Mouse (Mus musculus): ENCODE data around the gene Klhdc7b. TPM values are rescaled to one million over a fixed set of nuclear protein-coding genes. Genes with fewer than 3 reads are reported as not detected.
"Not testable (repeated sequence)": the region's sequence is repeated elsewhere in the genome, so short reads cannot be mapped to it uniquely, and the experiment has no call there.

The Klhdc7b gene
- polyA plus RNA-seq, 1 experiment from 2014 or later: not detected

DNA sequence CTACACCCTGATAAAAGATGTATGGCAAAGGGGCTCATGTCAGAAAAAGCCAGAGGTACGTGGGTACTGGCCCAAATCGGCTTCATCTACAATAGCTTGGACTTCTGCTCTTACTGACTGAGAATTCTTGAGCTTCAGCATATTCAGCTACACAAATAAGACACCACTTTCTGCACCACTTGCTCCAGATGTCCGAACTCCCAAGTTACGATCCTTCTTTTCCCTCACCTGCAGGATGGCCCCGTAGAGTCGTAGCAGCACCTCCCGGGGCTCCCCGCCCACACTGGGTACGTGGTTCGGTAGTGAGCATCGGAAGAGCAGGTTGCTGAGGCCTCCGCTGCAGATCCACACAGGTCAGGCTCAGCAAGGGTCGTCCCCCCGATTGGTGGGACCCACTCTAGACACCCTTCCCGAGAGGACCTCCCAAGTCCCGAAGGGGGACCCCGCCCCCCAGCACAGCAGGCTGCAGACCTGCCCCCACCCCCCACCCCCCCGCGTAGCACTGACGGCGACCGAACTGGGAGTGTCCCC lies 44.2 kb downstream of the Klhdc7b start:
- H3K4me2 ChIP-seq (ENCODE audit: low read length): peak overlapping the region; percentile 64
- DNase-seq (ENCODE audit: low spot score): no peak
- H3K36me3 ChIP-seq (ENCODE audit: control insufficient read depth, insufficient read depth, low read length): peaks cover 23% of the 10 kb centered on the region; the same call in 1 of the 2 replicates
- ATAC-seq: peak; percentile 60; the same call in 1 of the 2 replicates
- H3K4me1 ChIP-seq (ENCODE audit: control insufficient read depth, insufficient read depth, low read length): peaks cover 5% of the 10 kb centered on the region; the same call in 1 of the 2 replicates
- H3K27me3 ChIP-seq (replicated peaks; ENCODE audit: control insufficient read depth, insufficient read depth, low read length): no peaks in the 10 kb centered on the region
- H3K9me3 ChIP-seq (replicated peaks; ENCODE audit: control insufficient read depth, low read length): no peaks in the 10 kb centered on the region
- WGBS: 4% methylated on average over 21 of the region's 22 CpGs
- H3K27ac ChIP-seq (ENCODE audit: low read depth, low read length): peak overlapping the region; percentile 87; the same call in 1 of the 2 replicates
- H3K4me3 ChIP-seq (ENCODE audit: low read depth, low read length): peak overlapping the region; percentile 57
- H3K9ac ChIP-seq (ENCODE audit: low read length): peak overlapping the region; percentile 71

DNA sequence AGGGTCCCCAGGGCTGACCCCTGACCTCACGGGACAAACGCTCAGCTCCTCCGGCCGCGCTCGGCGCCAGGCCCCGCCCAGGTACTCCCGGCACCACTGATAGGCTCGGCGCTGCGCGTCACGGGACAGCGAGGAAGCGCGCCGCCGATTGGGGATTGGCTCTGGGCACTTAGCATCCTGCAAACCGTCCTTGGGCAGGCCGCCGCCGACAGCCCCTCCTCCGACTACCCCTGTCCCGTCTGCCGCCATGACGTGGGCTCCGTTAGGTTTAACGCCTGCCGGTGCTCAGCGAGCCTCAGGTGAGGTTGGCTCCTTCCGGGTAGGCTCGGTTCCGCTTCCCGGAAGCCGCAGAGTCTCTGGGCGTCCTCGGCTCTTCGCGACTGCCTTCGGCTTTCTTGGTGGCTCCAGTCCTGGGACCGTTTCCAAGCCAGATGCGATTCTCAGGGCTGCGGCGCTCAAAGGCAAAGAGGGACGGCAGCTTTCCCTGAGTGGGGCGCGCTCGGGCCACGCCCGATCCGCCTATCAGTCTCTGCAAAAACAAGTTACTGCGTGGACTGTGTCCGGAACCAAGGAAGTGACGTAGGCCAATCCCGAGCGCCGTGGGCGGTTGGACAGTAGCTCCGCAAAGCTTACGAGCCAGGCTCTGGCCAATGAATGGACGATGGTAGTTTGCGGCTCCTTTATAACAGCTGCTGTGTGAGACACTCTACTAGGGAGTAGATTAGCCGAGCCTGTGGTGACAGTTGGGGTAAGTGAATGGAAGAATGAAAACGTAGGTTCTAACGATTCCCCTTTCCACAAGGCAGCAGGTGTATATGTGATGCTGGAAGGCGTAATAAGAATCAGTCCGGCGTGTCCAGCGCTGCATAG lies 44.9 kb downstream of the Klhdc7b start, which contains the start of the genes C730034F03Rik, Gm44502 and Chkb:
C730034F03Rik (plus strand) TSS at position 238 of the 870 bp plus-strand sequence.
Gm44502 (minus strand) TSS at position 345 of the 870 bp plus-strand sequence.
Chkb (minus strand) TSS at position 557 of the 870 bp plus-strand sequence.
- H3K4me1 ChIP-seq (ENCODE audit: control insufficient read depth, insufficient read depth, low read length): peaks cover 5% of the 10 kb centered on the region; the same call in 1 of the 2 replicates
- under 1% methylated on average over 69 of the region's 70 CpGs for WGBS
- ATAC-seq: peak; percentile 96
- H3K9ac ChIP-seq (ENCODE audit: low read length): peak within 1 kb of the TSS; percentile 71
- H3K9me3 ChIP-seq (replicated peaks; ENCODE audit: control insufficient read depth, low read length): no peaks in the 10 kb centered on the region
- H3K27me3 ChIP-seq (replicated peaks; ENCODE audit: control insufficient read depth, insufficient read depth, low read length): no peaks in the 10 kb centered on the region
- H3K4me2 ChIP-seq (ENCODE audit: low read length): peak within 1 kb of the TSS; percentile 64
- H3K27ac ChIP-seq (ENCODE audit: low read depth, low read length): peak within 1 kb of the TSS; percentile 87
- H3K4me3 ChIP-seq (ENCODE audit: low read depth, low read length): peak within 1 kb of the TSS; percentile 57
- peaks cover 22% of the 10 kb centered on the region; the same call in 1 of the 2 replicates for H3K36me3 ChIP-seq (ENCODE audit: control insufficient read depth, insufficient read depth, low read length)
- peak; percentile 96 for DNase-seq (ENCODE audit: low spot score)

DNA sequence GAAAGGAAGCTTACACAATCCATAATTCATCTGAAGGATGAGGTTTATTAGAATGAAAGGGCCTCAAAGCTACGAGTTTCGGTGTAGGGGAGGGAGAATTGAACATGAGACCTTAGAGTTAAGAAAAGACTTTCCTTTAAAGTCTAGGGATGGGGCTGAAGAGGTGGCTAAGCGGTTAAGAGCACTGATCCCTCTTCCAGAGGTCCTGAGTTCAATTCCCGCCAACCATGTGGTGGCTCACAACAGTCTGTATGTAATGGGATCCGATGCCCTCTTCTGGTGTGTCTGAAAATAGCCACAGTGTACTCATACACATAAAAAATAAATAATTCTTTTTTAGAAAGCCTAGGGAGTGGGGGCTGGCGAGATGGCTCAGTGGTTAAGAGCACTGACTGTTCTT lies 45.6 kb downstream of the Klhdc7b start:
- Histone ChIP-seq H3K4me1 (ENCODE audit: control insufficient read depth, insufficient read depth, low read length) (peaks cover 5% of the 10 kb centered on the region; the same call in 1 of the 2 replicates), H3K9ac (ENCODE audit: low read length) (peak overlapping the region; percentile 71), H3K27ac (ENCODE audit: low read depth, low read length) (peak overlapping the region; percentile 87), H3K27me3 (replicated peaks; ENCODE audit: control insufficient read depth, insufficient read depth, low read length) (no peaks in the 10 kb centered on the region), H3K36me3 (ENCODE audit: control insufficient read depth, insufficient read depth, low read length) (peaks cover 22% of the 10 kb centered on the region; the same call in 1 of the 2 replicates), H3K4me3 (ENCODE audit: low read depth, low read length) (peak overlapping the region; percentile 57), H3K9me3 (replicated peaks; ENCODE audit: control insufficient read depth, low read length) (no peaks in the 10 kb centered on the region), H3K4me2 (ENCODE audit: low read length) (peak overlapping the region; percentile 64)
- WGBS: 48% methylated on average over 6 of the region's 6 CpGs
- DNase-seq (ENCODE audit: low spot score) (peak; percentile 16), ATAC-seq (no peak)

DNA sequence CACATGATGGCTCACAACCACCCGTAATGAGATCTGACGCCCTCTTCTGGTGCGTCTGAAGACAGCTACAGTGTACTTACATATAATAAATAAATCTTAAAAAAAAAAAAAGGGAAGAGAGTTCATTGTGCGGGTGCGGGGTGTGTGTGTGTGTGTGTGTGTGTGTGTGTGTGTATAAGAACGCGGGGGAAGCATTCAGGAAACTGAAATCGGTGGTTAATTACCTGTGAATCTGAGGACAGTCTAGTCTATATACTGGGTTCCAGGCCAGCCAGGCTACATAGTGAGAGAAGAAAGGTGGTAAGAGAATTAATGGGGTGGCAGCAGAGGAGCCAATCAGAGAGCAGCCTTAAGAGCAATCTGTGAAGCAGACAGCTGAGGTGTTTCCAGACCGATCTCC lies 46.1 kb downstream of the Klhdc7b start:
- not testable (repeated sequence) for ATAC-seq; H3K9me3 ChIP-seq (replicated peaks; ENCODE audit: control insufficient read depth, low read length); DNase-seq (ENCODE audit: low spot score); H3K27me3 ChIP-seq (replicated peaks; ENCODE audit: control insufficient read depth, insufficient read depth, low read length); H3K4me3 ChIP-seq (ENCODE audit: low read depth, low read length); H3K9ac ChIP-seq (ENCODE audit: low read length); H3K4me2 ChIP-seq (ENCODE audit: low read length); H3K4me1 ChIP-seq (ENCODE audit: control insufficient read depth, insufficient read depth, low read length); H3K27ac ChIP-seq (ENCODE audit: low read depth, low read length)
- 84% methylated on average over 6 of the region's 9 CpGs for WGBS
- H3K36me3 ChIP-seq (ENCODE audit: control insufficient read depth, insufficient read depth, low read length): peaks cover 21% of the 10 kb centered on the region; the same call in 1 of the 2 replicates

DNA sequence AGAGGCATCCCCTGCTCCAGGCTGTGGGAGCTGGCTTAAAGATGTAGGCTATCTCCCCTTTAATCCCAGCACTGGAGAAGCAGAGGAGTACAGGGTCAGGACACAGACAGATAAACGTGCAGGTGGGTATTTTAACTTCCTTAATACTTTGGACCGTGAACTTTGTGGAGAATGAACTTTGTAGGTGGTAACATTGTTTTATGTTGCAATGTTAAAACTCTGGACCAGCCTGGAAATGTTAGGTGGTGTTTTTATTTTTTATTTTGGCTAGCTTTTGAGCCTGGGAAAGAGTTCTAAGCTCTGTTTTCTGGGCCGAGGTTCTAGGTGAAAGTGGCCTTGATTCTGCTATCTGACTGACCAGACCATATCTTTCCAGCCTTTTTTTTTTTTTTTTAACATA lies 46.6 kb downstream of the Klhdc7b start:
- H3K9ac ChIP-seq (ENCODE audit: low read length): no peak overlapping the region
- H3K36me3 ChIP-seq (ENCODE audit: control insufficient read depth, insufficient read depth, low read length): peaks cover 16% of the 10 kb centered on the region; the same call in 1 of the 2 replicates
- no peak overlapping the region for H3K4me3 ChIP-seq (ENCODE audit: low read depth, low read length)
- no peaks in the 10 kb centered on the region for H3K9me3 ChIP-seq (replicated peaks; ENCODE audit: control insufficient read depth, low read length)
- WGBS: 90% methylated on average over 3 of the region's 3 CpGs
- no peak for ATAC-seq
- no peak for DNase-seq (ENCODE audit: low spot score)
- no peak overlapping the region for H3K27ac ChIP-seq (ENCODE audit: low read depth, low read length)
- H3K4me2 ChIP-seq (ENCODE audit: low read length): no peak overlapping the region
- peaks cover 5% of the 10 kb centered on the region; the same call in 1 of the 2 replicates for H3K4me1 ChIP-seq (ENCODE audit: control insufficient read depth, insufficient read depth, low read length)
- H3K27me3 ChIP-seq (replicated peaks; ENCODE audit: control insufficient read depth, insufficient read depth, low read length): no peaks in the 10 kb centered on the region

DNA sequence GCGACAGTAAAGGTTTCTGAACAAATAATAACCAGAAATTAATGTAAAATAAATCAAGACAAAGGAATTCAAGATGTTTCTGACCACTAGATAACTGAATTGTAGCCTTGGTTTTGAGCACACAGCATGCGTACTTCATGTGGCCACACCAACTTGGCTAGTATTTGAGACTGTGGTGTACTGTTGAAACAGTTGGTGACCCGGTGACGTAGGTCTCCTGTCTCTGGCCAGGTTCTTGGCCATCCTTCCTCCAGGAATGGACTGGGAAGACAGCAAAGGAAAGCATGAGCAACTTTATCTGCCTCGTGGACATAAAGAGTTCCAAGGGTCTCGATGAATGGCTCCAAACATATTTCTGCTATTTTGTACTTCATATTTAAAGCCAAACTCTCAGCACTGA lies 47.1 kb downstream of the Klhdc7b start:
- WGBS: 91% methylated on average over 6 of the region's 6 CpGs
- Histone ChIP-seq H3K4me2 (ENCODE audit: low read length) (no peak overlapping the region), H3K9ac (ENCODE audit: low read length) (no peak overlapping the region), H3K4me1 (ENCODE audit: control insufficient read depth, insufficient read depth, low read length) (peaks cover 5% of the 10 kb centered on the region; the same call in 1 of the 2 replicates), H3K27me3 (replicated peaks; ENCODE audit: control insufficient read depth, insufficient read depth, low read length) (no peaks in the 10 kb centered on the region), H3K9me3 (replicated peaks; ENCODE audit: control insufficient read depth, low read length) (no peaks in the 10 kb centered on the region), H3K27ac (ENCODE audit: low read depth, low read length) (no peak overlapping the region), H3K4me3 (ENCODE audit: low read depth, low read length) (no peak overlapping the region), H3K36me3 (ENCODE audit: control insufficient read depth, insufficient read depth, low read length) (peaks cover 11% of the 10 kb centered on the region; the same call in 1 of the 2 replicates)
- DNase-seq (ENCODE audit: low spot score) (no peak), ATAC-seq (no peak)

DNA sequence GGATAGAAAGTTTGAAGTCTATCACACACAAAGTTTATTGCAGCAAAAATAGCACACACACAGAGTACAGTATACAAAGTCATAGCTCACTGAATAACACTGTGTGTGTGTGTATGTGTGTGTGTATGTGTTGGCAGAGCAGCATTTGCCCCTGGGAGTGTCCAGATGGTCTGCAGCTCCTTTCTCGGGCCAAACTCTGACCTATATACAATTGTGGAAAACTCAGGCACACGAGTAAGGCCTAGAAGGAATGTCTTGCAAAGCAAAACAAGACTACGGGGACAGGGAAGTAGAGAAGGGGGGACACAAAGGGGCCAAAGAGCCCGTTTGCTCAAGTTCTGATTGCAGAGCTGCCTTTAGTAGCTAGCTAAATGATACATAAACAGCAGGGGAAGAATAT lies 48.2 kb downstream of the Klhdc7b start:
- no peak overlapping the region for H3K4me2 ChIP-seq (ENCODE audit: low read length)
- DNase-seq (ENCODE audit: low spot score) (no peak), ATAC-seq (no peak)
- no peak overlapping the region for H3K4me3 ChIP-seq (ENCODE audit: low read depth, low read length)
- peaks cover 5% of the 10 kb centered on the region; the same call in 1 of the 2 replicates for H3K4me1 ChIP-seq (ENCODE audit: control insufficient read depth, insufficient read depth, low read length)
- WGBS: 78% methylated on average over 4 of the region's 4 CpGs
- H3K9me3 ChIP-seq (replicated peaks; ENCODE audit: control insufficient read depth, low read length): no peaks in the 10 kb centered on the region
- no peak overlapping the region for H3K27ac ChIP-seq (ENCODE audit: low read depth, low read length)
- no peak overlapping the region for H3K9ac ChIP-seq (ENCODE audit: low read length)
- H3K27me3 ChIP-seq (replicated peaks; ENCODE audit: control insufficient read depth, insufficient read depth, low read length): no peaks in the 10 kb centered on the region
- H3K36me3 ChIP-seq (ENCODE audit: control insufficient read depth, insufficient read depth, low read length): no peaks in the 10 kb centered on the region

DNA sequence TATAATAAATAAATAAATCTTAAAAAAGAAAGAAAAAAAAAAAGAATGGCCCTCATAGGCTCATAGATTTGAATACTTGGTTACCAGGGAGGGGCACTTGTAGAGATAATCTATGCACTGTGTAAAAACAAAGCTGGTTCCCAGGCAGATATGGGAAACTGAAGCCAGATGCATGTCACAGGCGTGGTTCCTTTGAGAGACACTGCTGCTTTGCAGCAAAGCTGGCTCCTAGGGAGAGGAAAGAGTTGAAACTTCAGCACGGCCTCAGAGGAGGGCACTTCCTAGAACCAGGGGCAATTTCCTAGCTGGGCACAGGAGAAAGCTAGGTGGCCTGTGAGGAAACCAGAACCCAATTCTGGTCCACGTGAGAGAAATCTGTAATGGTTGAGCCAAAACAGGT lies 49.4 kb downstream of the Klhdc7b start:
- WGBS: 72% methylated on average over 3 of the region's 3 CpGs
- no peak overlapping the region for H3K27ac ChIP-seq (ENCODE audit: low read depth, low read length)
- H3K27me3 ChIP-seq (replicated peaks; ENCODE audit: control insufficient read depth, insufficient read depth, low read length): no peaks in the 10 kb centered on the region
- H3K4me3 ChIP-seq (ENCODE audit: low read depth, low read length): no peak overlapping the region
- H3K9ac ChIP-seq (ENCODE audit: low read length): no peak overlapping the region
- no peaks in the 10 kb centered on the region for H3K36me3 ChIP-seq (ENCODE audit: control insufficient read depth, insufficient read depth, low read length)
- DNase-seq (ENCODE audit: low spot score) (no peak), ATAC-seq (no peak)
- H3K4me2 ChIP-seq (ENCODE audit: low read length): no peak overlapping the region
- H3K4me1 ChIP-seq (ENCODE audit: control insufficient read depth, insufficient read depth, low read length): no peaks in the 10 kb centered on the region
- H3K9me3 ChIP-seq (replicated peaks; ENCODE audit: control insufficient read depth, low read length): no peaks in the 10 kb centered on the region

Measured in forebrain, embryonic 14.5 days (tissue).